Mouse (Mus musculus): ENCODE measurements at regions not wholly inside any gene's neighbourhood (a gene's known extent, or its start where the extent isn't known, plus 50 kb on each side); places are given as distances from the start of the nearest gene placed in this dataset.

DNA sequence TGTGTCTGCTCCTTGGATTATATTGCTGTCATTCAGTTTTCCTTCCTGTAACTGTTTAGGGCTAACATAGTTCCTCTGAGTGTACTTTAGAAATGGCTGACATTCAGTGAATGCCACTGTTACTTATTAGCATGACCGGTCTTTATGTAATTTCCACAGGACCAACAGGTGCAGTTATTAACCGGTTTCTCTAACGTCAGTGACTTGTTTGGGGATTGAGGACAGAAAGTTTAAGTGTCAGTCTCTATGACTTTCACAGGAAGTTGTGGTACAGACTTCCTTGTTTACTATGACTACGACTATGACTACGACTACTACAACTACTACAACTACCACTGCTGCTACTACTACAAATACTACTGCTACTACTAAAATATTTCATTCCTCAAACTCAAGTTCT, 170.4 kb upstream of the Ptger4 start:
- TF ChIP-seq CTCF (conservative IDR thresholded peaks at IDR 0.05; ENCODE audit: insufficient read depth, insufficient read length, low read depth, low read length), result no peak
- TF ChIP-seq POLR2A (IDR thresholded peaks at IDR 0.05; ENCODE audit: low read depth, low read length), result no peak

Data from kidney, adult 2 months (tissue).